Comparison of ENCODE assay signal across 9 mouse cellular contexts in the genomic region with DNA sequence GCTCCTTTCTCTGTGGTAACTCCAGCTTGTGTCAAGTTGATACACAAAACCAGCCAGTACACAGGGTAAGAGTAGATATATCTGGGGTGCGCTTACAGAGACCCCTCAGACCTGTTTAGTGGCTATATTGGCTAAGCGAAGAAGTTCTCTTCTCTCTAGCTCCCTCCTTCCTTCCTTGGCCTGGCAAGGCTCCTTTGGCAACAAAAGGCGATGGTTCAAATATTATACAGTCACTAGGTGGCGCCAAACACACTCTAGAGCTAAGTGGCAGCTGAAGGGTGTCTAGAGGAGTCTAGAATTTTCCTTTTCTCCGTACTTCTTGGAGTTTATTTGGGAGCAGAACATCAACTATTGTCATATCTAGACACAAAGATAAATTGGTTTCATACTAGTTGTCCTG. TPM values are rescaled to one million over a fixed set of nuclear protein-coding genes. Genes with fewer than 3 reads are reported as not detected.
A peak's percentile ranks its signal among the peaks of the same experiment; 100 is the strongest.
DNase-seq lines count a peak whose midpoint lies in the region; ATAC-seq and TF ChIP-seq lines count a peak whose summit lies in the region.
"Had no signal": no experiment of that assay in that cellular context is flagged by ENCODE, and none has a peak within 500 bp of the region (broad histone marks: within the 10 kb centered on the region; RNA-seq: fewer than 3 reads in every experiment).

No protein-coding gene starts in this region.

- no peaks in the 10 kb centered on the region for H3K27me3 ChIP-seq in forebrain, embryonic 11.5 days (ENCODE audit: control insufficient read depth, insufficient read depth, low read length)
- H3K27me3 ChIP-seq in forebrain, embryonic 12.5 days = no peaks in the 10 kb centered on the region
- H3K27me3 ChIP-seq: neural tube, embryonic 13.5 days had no signal

- no peaks in the 10 kb centered on the region for H3K9me3 ChIP-seq in forebrain, embryonic 11.5 days (ENCODE audit: control insufficient read depth, low read length)
- H3K9me3 ChIP-seq in forebrain, embryonic 12.5 days = no peaks in the 10 kb centered on the region
- H3K9me3 ChIP-seq: neural tube, embryonic 13.5 days had no signal

- H3K4me3 ChIP-seq in forebrain, embryonic 11.5 days (ENCODE audit: low read depth, low read length) = no peak overlapping the region
- H3K4me3 ChIP-seq in forebrain, embryonic 12.5 days (replicated peaks) = no peak overlapping the region
- H3K4me3 ChIP-seq in cortical plate, adult 2 months (ENCODE audit: insufficient read depth, low read length) = no peak overlapping the region
- H3K4me3 ChIP-seq: neural tube, embryonic 13.5 days had no signal

- no peaks in the 10 kb centered on the region for H3K36me3 ChIP-seq in forebrain, embryonic 11.5 days (ENCODE audit: control insufficient read depth, insufficient read depth, low read length)
- H3K36me3 ChIP-seq in forebrain, embryonic 12.5 days (replicated peaks) = no peaks in the 10 kb centered on the region
- H3K36me3 ChIP-seq: neural tube, embryonic 13.5 days had no signal

- H3K9ac ChIP-seq in forebrain, embryonic 11.5 days (ENCODE audit: low read length) = no peak overlapping the region
- no peak overlapping the region for H3K9ac ChIP-seq in forebrain, embryonic 12.5 days
- H3K9ac ChIP-seq: neural tube, embryonic 13.5 days had no signal

- H3K4me2 ChIP-seq in forebrain, embryonic 11.5 days (ENCODE audit: low read depth, low read length, severe bottlenecking) = no peak overlapping the region
- no peak overlapping the region for H3K4me2 ChIP-seq in forebrain, embryonic 12.5 days
- H3K4me2 ChIP-seq: neural tube, embryonic 13.5 days had no signal

- DNase-seq in forebrain, embryonic 11.5 days (ENCODE audit: low spot score) = peak; percentile 56
- DNase-seq in ovary, postnatal 14 days (ENCODE audit: low spot score) = peak; percentile 46
- no peak for DNase-seq in ovary, postnatal 10 days (ENCODE audit: low spot score)
- DNase-seq in kidney, postnatal 4 days = peak; percentile 43 to 48
- no peak for DNase-seq in urinary bladder, adult 2 months (ENCODE audit: low spot score)

- 38% methylated on average over 5 of the region's 5 CpGs for WGBS in forebrain, embryonic 11.5 days
- 31% methylated on average over 5 of the region's 5 CpGs for WGBS in forebrain, embryonic 12.5 days

- no peak for TF ChIP-seq POLR2A in cortical plate, adult 2 months (IDR thresholded peaks at IDR 0.05; ENCODE audit: extremely low read depth, insufficient read depth, low read length)

- no peak for ATAC-seq in forebrain, embryonic 11.5 days (replicated peaks; ENCODE audit: low FRiP score)
- ATAC-seq in forebrain, embryonic 12.5 days (ENCODE audit: low FRiP score) = no peak
- ATAC-seq in megakaryocyte-erythroid progenitor cell, adult 5-6 weeks (replicated peaks; ENCODE audit: low FRiP score, low TSS enrichment, poor library complexity, severe bottlenecking) = peak; percentile 85

- H3K27ac ChIP-seq in forebrain, embryonic 11.5 days (ENCODE audit: low read depth, low read length) = no peak overlapping the region
- H3K27ac ChIP-seq in forebrain, embryonic 12.5 days = no peak overlapping the region
- H3K27ac ChIP-seq in cortical plate, adult 2 months (ENCODE audit: insufficient read depth, low read length) = no peak overlapping the region
- H3K27ac ChIP-seq: neural tube, embryonic 13.5 days had no signal

- TF ChIP-seq CTCF in cortical plate, adult 2 months (IDR thresholded peaks at IDR 0.05; ENCODE audit: extremely low read depth, insufficient read depth, low read length) = peak; percentile 58

- no peaks in the 10 kb centered on the region for H3K4me1 ChIP-seq in forebrain, embryonic 11.5 days (replicated peaks; ENCODE audit: control insufficient read depth, insufficient read depth, low read length)
- H3K4me1 ChIP-seq in forebrain, embryonic 12.5 days = no peaks in the 10 kb centered on the region
- H3K4me1 ChIP-seq in cortical plate, adult 2 months (ENCODE audit: control insufficient read depth, insufficient read depth, low read length) = no peaks in the 10 kb centered on the region
- H3K4me1 ChIP-seq: neural tube, embryonic 13.5 days had no signal

RNA-seq across cellular contexts. Expression of gene Ces1a, which starts 37.7 kb away (rescaled TPM):
- not detected in 2 replicates for polyA plus RNA-seq in forebrain, embryonic 11.5 days (2014; fragmentation: Nextera tagmentation; extraction: Ambion mirVana)
- polyA plus RNA-seq in forebrain, embryonic 12.5 days (2016; fragmentation: Nextera tagmentation; extraction: Ambion mirVana) = not detected in 2 replicates
- 0.08 and 0.09 TPM in 2 replicates for polyA plus RNA-seq in cortical plate, adult 2 months (2012; rRNA removed)
- not detected in 2 replicates for total RNA-seq in megakaryocyte-erythroid progenitor cell, adult 5-6 weeks (2014; fragmentation: Nextera tagmentation)
- total RNA-seq in megakaryocyte-erythroid progenitor cell, adult 5-6 weeks (2017) = not detected in 2 replicates
- not detected in 2 replicates for polyA plus RNA-seq in urinary bladder, adult 2 months (2012; rRNA removed)
- polyA plus RNA-seq: neural tube, embryonic 13.5 days had no signal

RNA-seq across cellular contexts. Expression of gene Slc6a2, which starts 50.4 kb away (rescaled TPM):
- polyA plus RNA-seq in forebrain, embryonic 11.5 days (2014; fragmentation: Nextera tagmentation; extraction: Ambion mirVana) = not detected in 2 replicates
- polyA plus RNA-seq in forebrain, embryonic 12.5 days (2016; fragmentation: Nextera tagmentation; extraction: Ambion mirVana) = 0.03 TPM in 1 of 2 replicates, not detected in the other
- polyA plus RNA-seq in cortical plate, adult 2 months (2012; rRNA removed) = 0.02 TPM in 2 replicates
- not detected in 2 replicates for total RNA-seq in megakaryocyte-erythroid progenitor cell, adult 5-6 weeks (2014; fragmentation: Nextera tagmentation)
- total RNA-seq in megakaryocyte-erythroid progenitor cell, adult 5-6 weeks (2017) = not detected in 2 replicates
- polyA plus RNA-seq in urinary bladder, adult 2 months (2012; rRNA removed) = 0.87 and 1.1 TPM in 2 replicates

Comparison
In these comparisons a context has a peak if more than half of its experiments do, and no peak if none do; other contexts are left out.
1. DNase-seq: peak in forebrain, embryonic 11.5 days (single experiment), ovary, postnatal 14 days (single experiment) and kidney, postnatal 4 days (2 of 2); none in ovary, postnatal 10 days (single experiment) and urinary bladder, adult 2 months (single experiment).